Mouse (Mus musculus) neutrophil, adult 83 days (primary cell): Measurements from ENCODE around the gene Lce3b. TPM values are rescaled to one million over a fixed set of nuclear protein-coding genes. Genes with fewer than 3 reads are reported as not detected.

Experiments
- total RNA-seq, 2 experiments: library from RNA; stranded (reverse); gene quantifications; one replicate each; pipeline ENCODE4 v1.2.4; 2023

The Lce3b gene
- total RNA-seq, result not detected

DNA sequence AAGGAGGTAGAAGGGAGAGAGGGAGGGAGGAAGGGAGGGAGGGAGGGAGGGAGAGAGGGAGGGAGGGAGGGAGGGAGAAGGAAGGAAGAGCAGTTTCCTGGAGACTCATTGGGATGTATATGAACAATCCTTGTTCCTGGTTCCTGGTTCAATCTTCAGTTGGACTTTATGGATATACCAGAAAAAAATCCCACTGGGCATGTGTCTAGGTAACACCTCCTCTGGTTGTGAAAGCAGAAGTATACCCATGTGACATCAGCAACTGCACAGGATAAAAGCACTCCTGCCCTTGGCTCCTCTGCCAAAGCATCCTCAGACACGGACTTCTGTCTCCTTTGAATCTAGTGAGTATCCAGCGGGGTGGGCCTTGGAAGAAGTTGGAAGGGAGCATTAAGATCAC is at the start of gene Lce3b:
Gene Lce3b, plus strand, starts transcription at position 301 of the 400 bp plus-strand sequence.

DNA sequence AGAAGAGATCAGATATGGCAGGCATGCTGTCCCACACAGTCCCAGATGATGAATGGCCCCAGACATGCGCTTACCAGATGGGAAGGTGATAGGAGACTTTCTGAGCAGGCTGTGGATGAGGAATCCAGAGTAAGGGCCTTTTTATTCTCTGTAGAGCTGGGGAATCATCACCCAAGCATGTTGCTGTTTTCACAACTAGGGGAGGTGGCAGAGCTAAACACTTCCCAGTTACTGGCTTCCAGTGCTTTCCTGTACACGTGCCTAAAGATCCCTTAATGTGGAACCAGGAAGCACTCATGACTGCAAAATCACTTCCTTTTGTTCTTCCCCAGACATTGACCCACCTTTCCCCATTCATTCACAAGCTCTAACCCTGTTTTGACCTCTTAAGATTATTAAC is 6.6 kb upstream of the Lce3b start, which contains the start of gene Lce3a:
Gene Lce3a, minus strand, starts transcription at position 101 of the 400 bp plus-strand sequence.

DNA sequence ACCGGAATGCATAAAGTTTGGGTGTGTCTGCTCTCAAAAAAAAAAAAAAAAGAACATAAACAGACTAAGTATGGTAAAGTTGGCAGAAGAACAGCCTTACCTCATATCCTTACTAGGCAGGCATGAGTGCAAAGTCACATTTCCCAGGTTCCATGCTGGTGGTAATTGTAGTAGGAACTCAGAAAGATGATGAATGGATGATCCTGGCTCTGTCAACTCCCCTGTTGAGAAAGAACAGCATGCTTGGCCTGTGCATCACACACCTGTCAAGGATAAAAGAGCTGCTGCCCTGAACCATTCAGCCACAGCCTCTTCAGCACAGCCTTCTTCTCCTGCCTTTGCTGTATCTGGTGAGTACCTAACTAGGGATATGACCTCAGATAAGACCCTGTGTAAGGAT is 11.4 kb downstream of the Lce3b start, which contains the start of gene Lce3c:
Gene Lce3c, plus strand, starts transcription at position 301 of the 400 bp plus-strand sequence.

GRCm38 (mm10) chr3:92957090-92957489 is 24.3 kb downstream of the Lce3b start, which contains the start of gene Lce3d:
Gene Lce3d (plus strand): TSS chr3:92957390.

GRCm38 (mm10) chr3:92966761-92967160 is 34.0 kb downstream of the Lce3b start, which contains the start of gene Lce3e:
Gene Lce3e (plus strand): TSS chr3:92967061.

Other genes with a start within 250 kb of the Lce3b start
- gene Lce1d, start 245.8 kb upstream of the Lce3b start, total RNA-seq, result not detected
- gene Lce1e, start 223.9 kb upstream of the Lce3b start, total RNA-seq, result not detected
- gene Lce1f, start 212.6 kb upstream of the Lce3b start, total RNA-seq, result not detected
- gene Gm38119, start 193.9 kb upstream of the Lce3b start, total RNA-seq, result not detected
- not detected for gene Lce1g, start 180.6 kb upstream of the Lce3b start, total RNA-seq
- gene Lce1h, start 167.9 kb upstream of the Lce3b start, total RNA-seq, result not detected
- gene Lce1i, start 154.1 kb upstream of the Lce3b start, total RNA-seq, result not detected
- gene Lce1j, start 142.5 kb upstream of the Lce3b start, total RNA-seq, result not detected
- gene Lce1k, start 125.1 kb upstream of the Lce3b start, total RNA-seq, result not detected
- gene Kprp, start 105.7 kb upstream of the Lce3b start, total RNA-seq, result not detected
- not detected for gene Lce1l, start 81.7 kb upstream of the Lce3b start, total RNA-seq
- not detected for gene 2310050C09Rik, start 62.8 kb upstream of the Lce3b start, total RNA-seq
- not detected for gene Lce3a, start 6.7 kb upstream of the Lce3b start, total RNA-seq
- not detected for gene Lce3c, start 11.5 kb downstream of the Lce3b start, total RNA-seq
- not detected for gene Lce3d, start 24.4 kb downstream of the Lce3b start, total RNA-seq
- gene Lce3e, start 34.1 kb downstream of the Lce3b start, total RNA-seq, result not detected
- not detected for gene Lce3f, start 59.2 kb downstream of the Lce3b start, total RNA-seq
- gene Crct1, start 82.7 kb downstream of the Lce3b start, total RNA-seq, result not detected
- not detected for gene Lce1m, start 86.1 kb downstream of the Lce3b start, total RNA-seq
- not detected for gene Gm4858, start 135.8 kb downstream of the Lce3b start, total RNA-seq
- not detected for gene Crnn, start 211.8 kb downstream of the Lce3b start, total RNA-seq